ENCODE assay signal across 15 mouse cellular contexts in genomic region chr11:85253006-85253405, GRCm38 (mm10). TPM values are rescaled to one million over a fixed set of nuclear protein-coding genes. Genes with fewer than 3 reads are reported as not detected.
A peak's percentile ranks its signal among the peaks of the same experiment; 100 is the strongest.
DNase-seq lines count a peak whose midpoint lies in the region; TF ChIP-seq lines count a peak whose summit lies in the region.
"Had no signal": no experiment of that assay in that cellular context is flagged by ENCODE, and none has a peak within 500 bp of the region (broad histone marks: within the 10 kb centered on the region; RNA-seq: fewer than 3 reads in every experiment).

No protein-coding gene starts in this region.

- H3K4me1 ChIP-seq in forebrain, embryonic 10.5 days, result peaks cover 3% of the 10 kb centered on the region; the same call in 1 of the 2 replicates
- H3K4me1 ChIP-seq: hindbrain, embryonic 12.5 days; hindbrain, embryonic 15.5 days had no signal

- no peak for DNase-seq in layer of hippocampus, adult 2 months (ENCODE audit: low spot score in 2 of 2)
- no peak for DNase-seq in layer of hippocampus, postnatal 25 days (ENCODE audit: extremely low spot score in 1 of 2, low spot score in 1 of 2)
- peak; percentile 74 for DNase-seq in ovary, adult 18-20 months (ENCODE audit: low spot score)
- no peak for DNase-seq in ovary, postnatal 14 days (ENCODE audit: low spot score)
- DNase-seq in testis, postnatal 10 days (ENCODE audit: low spot score), result peak; percentile 74
- no peak for DNase-seq in forebrain, embryonic 10.5 days (ENCODE audit: extremely low spot score, low spot score)
- DNase-seq: adrenal gland, adult 8-10 months; adrenal gland, postnatal 25 days; cerebellum, adult 9-10 months; forebrain, postnatal 0 days; gastrocnemius, adult 2 months; gastrocnemius, postnatal 14 days; heart, adult 11 months had no signal

- H3K9me3 ChIP-seq in forebrain, embryonic 10.5 days, result no peaks in the 10 kb centered on the region
- H3K9me3 ChIP-seq: hindbrain, embryonic 12.5 days; hindbrain, embryonic 15.5 days had no signal

- no peaks in the 10 kb centered on the region for H3K36me3 ChIP-seq in forebrain, embryonic 10.5 days (replicated peaks)
- H3K36me3 ChIP-seq: hindbrain, embryonic 12.5 days; hindbrain, embryonic 15.5 days had no signal

- WGBS in forebrain, embryonic 10.5 days, result 83% methylated on average over 5 of the region's 5 CpGs

- H3K27ac ChIP-seq in layer of hippocampus, adult 2 months, result peak overlapping the region; percentile 78; the same call in 1 of the 2 replicates
- H3K27ac ChIP-seq in forebrain, embryonic 10.5 days, result no peak overlapping the region
- H3K27ac ChIP-seq: gastrocnemius, adult 2 months; hindbrain, embryonic 12.5 days; hindbrain, embryonic 15.5 days had no signal

- no peak for TF ChIP-seq CTCF in layer of hippocampus, adult 2 months (conservative IDR thresholded peaks at IDR 0.05)

- H3K4me3 ChIP-seq in layer of hippocampus, adult 2 months, result no peak overlapping the region
- H3K4me3 ChIP-seq in forebrain, embryonic 10.5 days, result no peak overlapping the region
- H3K4me3 ChIP-seq: gastrocnemius, adult 2 months; hindbrain, embryonic 12.5 days; hindbrain, embryonic 15.5 days had no signal

- no peaks in the 10 kb centered on the region for H3K27me3 ChIP-seq in forebrain, embryonic 10.5 days (ENCODE audit: poor library complexity, severe bottlenecking)
- H3K27me3 ChIP-seq: hindbrain, embryonic 12.5 days; hindbrain, embryonic 15.5 days had no signal

RNA-seq across cellular contexts. Expression of gene Appbp2, which starts 18.1 kb away (rescaled TPM):
- 10 to 100 TPM; 47.8 to 48.8 TPM for total RNA-seq in layer of hippocampus, adult 2 months (2021)
- total RNA-seq in layer of hippocampus, postnatal 25 days (2021), result 10 to 100 TPM; 52.5 to 53.4 TPM
- 43.7 and 44.7 TPM in 2 replicates for polyA plus RNA-seq in forebrain, embryonic 10.5 days (2016; fragmentation: Nextera tagmentation; extraction: Ambion mirVana)

RNA-seq across cellular contexts. Expression of gene Ppm1d, which starts 58.0 kb away (rescaled TPM):
- 10 to 100 TPM; 13.6 to 16.3 TPM for total RNA-seq in layer of hippocampus, adult 2 months (2021)
- total RNA-seq in layer of hippocampus, postnatal 25 days (2021), result 10 to 100 TPM; 15.0 to 16.3 TPM
- polyA plus RNA-seq in forebrain, embryonic 10.5 days (2016; fragmentation: Nextera tagmentation; extraction: Ambion mirVana), result 20.6 and 20.9 TPM in 2 replicates

Comparison
In these comparisons a context has a peak if more than half of its experiments do, and no peak if none do; other contexts are left out.
1. DNase-seq: peak in ovary, adult 18-20 months (single experiment) and testis, postnatal 10 days (single experiment); none in layer of hippocampus, adult 2 months (0 of 2), layer of hippocampus, postnatal 25 days (0 of 2), ovary, postnatal 14 days (single experiment) and forebrain, embryonic 10.5 days (single experiment).